Mouse (Mus musculus) ES-Bruce4 (cell line): ENCODE measurements around the gene Gm20831. TPM values are rescaled to one million over a fixed set of nuclear protein-coding genes. Genes with fewer than 3 reads are reported as not detected.
"Not testable (repeated sequence)": the region's sequence is repeated elsewhere in the genome, so short reads cannot be mapped to it uniquely, and the experiment has no call there.

Experiments
- H3K27ac ChIP-seq: 2 replicates; pipeline ENCODE4 v1.5.1; 2012; ENCODE audit warnings: low read length, inconsistent platforms; ENCODE audit not compliant: insufficient read depth
- H3K27me3 ChIP-seq: 2 replicates; pipeline ENCODE4 v1.6.1; 2012; ENCODE audit warnings: mild to moderate bottlenecking, low read length, inconsistent platforms; ENCODE audit not compliant: control insufficient read depth, poor library complexity, insufficient read depth, severe bottlenecking
- H3K36me3 ChIP-seq: 2 replicates; pipeline ENCODE4 v1.6.1; 2012; ENCODE audit warnings: inconsistent platforms, mild to moderate bottlenecking, low read length, moderate library complexity; ENCODE audit not compliant: control insufficient read depth, poor library complexity, insufficient read depth, severe bottlenecking
- H3K4me1 ChIP-seq: one replicate; pipeline ENCODE4 v1.8.1; 2011; ENCODE audit warnings: low read length; ENCODE audit not compliant: control insufficient read depth, insufficient read depth
- H3K4me3 ChIP-seq: 2 replicates; pipeline ENCODE4 v1.5.1; 2011; ENCODE audit warnings: low read depth, mild to moderate bottlenecking, low read length
- H3K9ac ChIP-seq: 2 replicates; pipeline ENCODE4 v1.6.1; 2012; ENCODE audit warnings: low read depth, mild to moderate bottlenecking, inconsistent platforms; ENCODE audit not compliant: poor library complexity, severe bottlenecking
- H3K9me3 ChIP-seq: replicated peaks from 2 replicates; pipeline ENCODE4 v1.6.1; 2012; ENCODE audit warnings: mild to moderate bottlenecking, low read length, inconsistent platforms; ENCODE audit not compliant: control insufficient read depth, poor library complexity, insufficient read depth, severe bottlenecking
- polyA plus RNA-seq: library from polyadenylated mRNA; stranded (reverse); fragments of >200 nt; gene quantifications from 2 replicates; pipeline ENCODE4 v1.2.4, GENCODE M21; 2011; ENCODE audit warnings: low read depth; ENCODE audit not compliant: missing spikeins, insufficient read depth, insufficient read length

Gm20831 gene
- polyA plus RNA-seq, result not detected in 2 replicates

GRCm38 (mm10) chrY:17874441-17874840 lies at the start of gene Gm20831, which contains the start of gene Gm20772:
Gene Gm20831 (plus strand): TSS chrY:17874741.
Gene Gm20772 (plus strand): TSS chrY:17874741.
- not testable (repeated sequence) for H3K4me3 ChIP-seq, H3K36me3 ChIP-seq, H3K27ac ChIP-seq, H3K9ac ChIP-seq, H3K9me3 ChIP-seq, H3K4me1 ChIP-seq, H3K27me3 ChIP-seq

GRCm38 (mm10) chrY:17846166-17846565 lies 28.4 kb upstream of the Gm20831 start, which contains the start of gene Gm21904:
Gene Gm21904 (minus strand): TSS chrY:17846266.
- H3K4me1 ChIP-seq, H3K9me3 ChIP-seq, H3K9ac ChIP-seq, H3K27ac ChIP-seq, H3K4me3 ChIP-seq, H3K27me3 ChIP-seq, H3K36me3 ChIP-seq: not testable (repeated sequence)

- H3K9ac ChIP-seq, H3K4me1 ChIP-seq, H3K27me3 ChIP-seq, H3K36me3 ChIP-seq, H3K4me3 ChIP-seq, H3K9me3 ChIP-seq, H3K27ac ChIP-seq: not testable (repeated sequence)
Measured at GRCm38 (mm10) chrY:17937230-17937629, 62.7 kb downstream of the Gm20831 start, which contains the start of gene Srsy. Gene Srsy (minus strand): TSS chrY:17937330.

Other genes with a start within 250 kb of the Gm20831 start
- gene Gm21904, start 28.5 kb upstream of the Gm20831 start, polyA plus RNA-seq, result not detected in 2 replicates
- gene Gm20772, start within 50 bp of the Gm20831 start, polyA plus RNA-seq, result not detected in 2 replicates
- gene Srsy, start 62.6 kb downstream of the Gm20831 start, polyA plus RNA-seq, result not detected in 2 replicates
- not detected in 2 replicates for gene Gm21764, start 187.1 kb downstream of the Gm20831 start, polyA plus RNA-seq
- gene Ssty1, start 214.4 kb downstream of the Gm20831 start, polyA plus RNA-seq, result not detected in 2 replicates